Mouse (Mus musculus) lung, postnatal 0 days (tissue): ENCODE results near the gene Xrcc4. TPM values are rescaled to one million over a fixed set of nuclear protein-coding genes. Genes with fewer than 3 reads are reported as not detected.
"Not testable (repeated sequence)": the region's sequence is repeated elsewhere in the genome, so short reads cannot be mapped to it uniquely, and the experiment has no call there.

ENCODE experiments used
- ATAC-seq: fragments of 200-750 bp; cut with Nextera tagmentation; 2 replicates; pipeline ENCODE4 v1.8.0; 2017; ENCODE audit warnings: moderate library complexity
- DNase-seq: peaks from one replicate; pipeline ENCODE4 v3.0.0-alpha.2; 2016; ENCODE audit warnings: low spot score
- H3K27ac ChIP-seq: fragments of 300-500 bp; sonication (generic); 2 replicates; pipeline ENCODE4 v1.5.1; 2014; ENCODE audit warnings: antibody characterized with exemption, mild to moderate bottlenecking, low read length, mixed read lengths
- H3K27me3 ChIP-seq: fragments of 300-500 bp; sonication (generic); replicated peaks from 2 replicates; pipeline ENCODE4 v1.6.1; 2014; ENCODE audit warnings: low read length, mixed read lengths; ENCODE audit not compliant: insufficient read depth
- H3K36me3 ChIP-seq: fragments of 300-500 bp; sonication (generic); 2 replicates; pipeline ENCODE4 v1.6.1; 2014; ENCODE audit warnings: low read length, mixed read lengths; ENCODE audit not compliant: insufficient read depth
- H3K4me1 ChIP-seq: fragments of 300-500 bp; sonication (generic); 2 replicates; pipeline ENCODE4 v1.6.1; 2014; ENCODE audit warnings: antibody characterized with exemption, low read depth, low read length, mixed read lengths; ENCODE audit not compliant: insufficient read depth
- H3K4me2 ChIP-seq: fragments of 300-500 bp; sonication (generic); replicated peaks from 2 replicates; pipeline ENCODE4 v1.6.1; 2014; ENCODE audit warnings: low read depth, mild to moderate bottlenecking, low read length, moderate library complexity, mixed read lengths
- H3K4me3 ChIP-seq: fragments of 300-500 bp; sonication (generic); 2 replicates; pipeline ENCODE4 v1.5.1; 2014; ENCODE audit warnings: low read depth, low read length
- H3K9ac ChIP-seq: fragments of 300-500 bp; sonication (generic); replicated peaks from 2 replicates; pipeline ENCODE4 v1.6.1; 2014; ENCODE audit warnings: low read depth, mild to moderate bottlenecking
- H3K9me3 ChIP-seq: fragments of 300-500 bp; sonication (generic); 2 replicates; pipeline ENCODE4 v1.6.1; 2016; ENCODE audit warnings: low read length, mixed read lengths
- CTCF ChIP-seq: IDR thresholded peaks from 2 replicates; pipeline ENCODE4 v1.5.1; 2016; ENCODE audit warnings: antibody characterized with exemption, mild to moderate bottlenecking
- EP300 ChIP-seq: IDR thresholded peaks from 2 replicates; pipeline ENCODE4 v1.6.1; 2016; ENCODE audit warnings: antibody characterized with exemption, mild to moderate bottlenecking, control low read depth
- WGBS: fragments of 180-500 bp; shearing (Covaris S2); extraction: QIAGEN DNeasy Blood & Tissue Kit; methylation state at CpG from one replicate; pipeline ENCODE4 v1.1.7; 2014; 5-methylcytosine and 5-hydroxymethylcytosine counted together
- polyA plus RNA-seq: library from polyadenylated mRNA; unstranded; fragments of >200 nt; fragmentation: Nextera tagmentation; extraction: Ambion mirVana; gene quantifications from 2 replicates; pipeline ENCODE4 v1.2.1, GENCODE M21; 2015

Xrcc4 gene
- 12.9 and 15.2 TPM in 2 replicates for polyA plus RNA-seq

GRCm38 (mm10) chr13:90088962-90089824 is at the start of gene Xrcc4, which contains the start of gene Tmem167:
Gene Xrcc4, minus strand, starts transcription at chr13:90089608.
Gene Tmem167, plus strand, starts transcription at chr13:90089123.
- Histone ChIP-seq H3K4me1 (no peaks in the 10 kb centered on the region), H3K9ac (peak within 1 kb of the TSS; percentile 64), H3K36me3 (no peaks in the 10 kb centered on the region), H3K9me3 (no peaks in the 10 kb centered on the region), H3K27ac (peak within 1 kb of the TSS; percentile 92), H3K4me3 (peak within 1 kb of the TSS; percentile 71), H3K4me2 (peak within 1 kb of the TSS; percentile 79), H3K27me3 (no peaks in the 10 kb centered on the region)
- no peak for TF ChIP-seq CTCF
- peak; percentile 17; the same call in 1 of the 2 replicates for TF ChIP-seq EP300
- DNase-seq (peak; percentile 99), ATAC-seq (peak; percentile 100)
- WGBS, result 2% methylated on average over 41 of the region's 41 CpGs

GRCm38 (mm10) chr13:90136156-90136910 is 46.9 kb upstream of the Xrcc4 start:
- H3K36me3 ChIP-seq, result no peaks in the 10 kb centered on the region
- WGBS, result 84% methylated on average over 3 of the region's 3 CpGs
- no peaks in the 10 kb centered on the region for H3K4me1 ChIP-seq
- no peak overlapping the region for H3K27ac ChIP-seq
- H3K9me3 ChIP-seq, result no peaks in the 10 kb centered on the region
- H3K27me3 ChIP-seq, result no peaks in the 10 kb centered on the region
- no peak for DNase-seq
- no peak for ATAC-seq
- H3K4me3 ChIP-seq, result no peak overlapping the region
- no peak overlapping the region for H3K9ac ChIP-seq
- no peak overlapping the region for H3K4me2 ChIP-seq
- TF ChIP-seq EP300 (no peak), CTCF (no peak)

DNA sequence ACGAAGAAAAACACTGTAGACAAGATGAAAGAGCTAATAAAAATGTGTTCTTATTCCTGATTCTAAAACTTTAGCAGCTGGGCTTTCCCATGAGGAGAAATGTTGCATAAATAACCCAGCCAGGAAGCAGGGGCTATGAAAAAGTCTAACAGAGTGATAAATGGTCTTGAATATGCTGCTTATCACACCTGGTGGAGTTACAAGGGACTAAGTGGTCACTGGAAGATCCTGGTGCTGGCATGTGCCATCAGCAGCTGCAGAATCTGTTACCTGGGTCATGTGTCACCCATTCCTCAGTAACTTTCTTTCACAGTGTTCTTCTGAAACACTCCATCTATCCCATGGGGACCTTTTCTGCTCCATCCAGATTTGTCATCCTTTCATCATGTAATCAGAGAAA is 22.3 kb upstream of the Xrcc4 start:
- no peaks in the 10 kb centered on the region for H3K4me1 ChIP-seq
- H3K27me3 ChIP-seq, result no peaks in the 10 kb centered on the region
- H3K9ac ChIP-seq, result no peak overlapping the region
- TF ChIP-seq CTCF (no peak), EP300 (no peak)
- H3K9me3 ChIP-seq, result no peaks in the 10 kb centered on the region
- ATAC-seq (no peak), DNase-seq (no peak)
- WGBS, result 54% methylated on average over 1 of the region's 1 CpGs
- H3K36me3 ChIP-seq, result no peaks in the 10 kb centered on the region
- no peak overlapping the region for H3K4me2 ChIP-seq
- H3K27ac ChIP-seq, result no peak overlapping the region
- no peak overlapping the region for H3K4me3 ChIP-seq

DNA sequence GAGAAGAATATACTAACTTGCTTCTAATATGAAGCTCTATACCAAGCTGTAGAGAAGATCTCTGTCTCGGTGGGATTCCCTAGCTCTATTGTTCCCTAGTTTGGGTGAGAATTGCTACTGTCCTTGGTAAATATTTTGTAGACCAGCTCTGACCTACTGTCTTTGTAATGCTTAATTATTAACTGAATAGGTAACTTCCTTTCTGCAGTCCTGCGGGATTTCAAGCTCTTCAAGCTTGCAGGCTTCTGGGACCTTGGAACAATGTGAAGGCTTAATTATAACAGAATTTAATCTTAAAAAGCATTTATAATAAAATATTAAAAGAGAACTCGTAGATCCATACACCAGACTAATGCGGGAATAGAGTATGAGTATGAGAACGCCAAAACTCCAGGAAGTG is 19.3 kb upstream of the Xrcc4 start:
- not testable (repeated sequence) for H3K27me3 ChIP-seq, H3K4me2 ChIP-seq, H3K9ac ChIP-seq, H3K27ac ChIP-seq, H3K9me3 ChIP-seq, H3K4me3 ChIP-seq, H3K4me1 ChIP-seq, DNase-seq, ATAC-seq
- WGBS, result 89% methylated on average over 5 of the region's 5 CpGs
- H3K36me3 ChIP-seq, result peaks cover 12% of the 10 kb centered on the region; the same call in 1 of the 2 replicates

DNA sequence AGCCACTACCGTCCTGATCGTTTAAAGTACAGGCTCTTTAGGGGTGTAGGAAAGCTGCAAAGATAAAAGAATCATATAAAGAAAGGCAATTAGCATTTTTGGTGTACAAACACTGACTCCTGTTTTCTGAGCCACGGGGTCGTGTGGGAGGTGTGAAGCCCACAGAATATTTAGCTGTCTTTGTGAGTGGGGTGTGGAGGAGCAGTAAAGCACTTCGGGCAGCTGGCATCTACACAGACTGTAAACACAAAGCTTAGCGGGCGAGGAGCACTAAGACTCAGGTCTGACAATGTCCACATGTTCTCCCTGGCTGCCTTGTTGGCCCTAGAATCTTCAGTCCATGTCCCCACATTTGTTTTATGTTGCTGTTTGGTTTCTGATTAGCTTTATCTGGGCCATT is 16.7 kb upstream of the Xrcc4 start:
- TF ChIP-seq CTCF (no peak), EP300 (no peak)
- no peak for DNase-seq
- no peak for ATAC-seq
- Histone ChIP-seq H3K9me3 (no peaks in the 10 kb centered on the region), H3K27me3 (no peaks in the 10 kb centered on the region), H3K4me3 (no peak overlapping the region), H3K27ac (no peak overlapping the region), H3K36me3 (peaks cover 14% of the 10 kb centered on the region; the same call in 1 of the 2 replicates), H3K4me2 (no peak overlapping the region), H3K9ac (no peak overlapping the region), H3K4me1 (no peaks in the 10 kb centered on the region)
- WGBS, result 89% methylated on average over 7 of the region's 7 CpGs

GRCm38 (mm10) chr13:90101514-90101913 is 12.1 kb upstream of the Xrcc4 start:
- Histone ChIP-seq H3K9ac (no peak overlapping the region), H3K27me3 (no peaks in the 10 kb centered on the region), H3K9me3 (no peaks in the 10 kb centered on the region), H3K36me3 (peaks cover 14% of the 10 kb centered on the region; the same call in 1 of the 2 replicates), H3K27ac (no peak overlapping the region), H3K4me3 (no peak overlapping the region), H3K4me1 (no peaks in the 10 kb centered on the region), H3K4me2 (no peak overlapping the region)
- DNase-seq (no peak), ATAC-seq (no peak)
- TF ChIP-seq EP300 (no peak), CTCF (no peak)
